ENCODE assay signal across 26 mouse cellular contexts in genomic region chr2:68819040-68819439, GRCm38 (mm10).
"Had no signal": no experiment of that assay in that cellular context is flagged by ENCODE, and none has a peak within 500 bp of the region (broad histone marks: within the 10 kb centered on the region; RNA-seq: fewer than 3 reads in every experiment).

No protein-coding gene starts in this region.

- ATAC-seq: hindbrain, embryonic 16.5 days; inflammation-experienced regulatory T-cells, adult 6 months; intestine, embryonic 15.5 days; intestine, postnatal 0 days had no signal

- H3K27me3 ChIP-seq: heart, embryonic 12.5 days; hindbrain, embryonic 12.5 days; intestine, embryonic 15.5 days; limb, embryonic 12.5 days had no signal

- H3K36me3 ChIP-seq: heart, embryonic 10.5 days; heart, embryonic 12.5 days; hindbrain, embryonic 10.5 days; hindbrain, embryonic 12.5 days; intestine, embryonic 15.5 days; limb, embryonic 10.5 days; limb, embryonic 12.5 days had no signal

- H3K27ac ChIP-seq: gastrocnemius, adult 2 months; heart, embryonic 10.5 days; hindbrain, embryonic 10.5 days; hindbrain, embryonic 12.5 days; hindbrain, embryonic 14.5 days; intestine, embryonic 15.5 days; layer of hippocampus, adult 2 months; left cerebral cortex, adult 2 months; limb, embryonic 10.5 days; limb, embryonic 12.5 days had no signal

- H3K4me3 ChIP-seq: gastrocnemius, adult 2 months; heart, embryonic 10.5 days; heart, embryonic 12.5 days; hindbrain, embryonic 10.5 days; hindbrain, embryonic 12.5 days; intestine, embryonic 15.5 days; layer of hippocampus, adult 2 months; left cerebral cortex, adult 2 months; limb, embryonic 10.5 days; limb, embryonic 12.5 days had no signal

- H3K4me1 ChIP-seq: heart, embryonic 10.5 days; hindbrain, embryonic 12.5 days; intestine, embryonic 15.5 days; limb, embryonic 10.5 days; limb, embryonic 12.5 days had no signal

- H3K9me3 ChIP-seq: heart, embryonic 10.5 days; heart, embryonic 12.5 days; hindbrain, embryonic 10.5 days; hindbrain, embryonic 12.5 days; intestine, embryonic 15.5 days; limb, embryonic 10.5 days; limb, embryonic 12.5 days had no signal

- DNase-seq: gastrocnemius, adult 2 months; gastrocnemius, postnatal 10 days; gastrocnemius, postnatal 25 days; heart, adult 18-20 months; heart, postnatal 10 days; heart, postnatal 4 days; kidney, adult 18-20 months; kidney, adult 8-10 months; kidney, postnatal 10 days; kidney, postnatal 25 days; kidney, postnatal 4 days; liver had no signal

- H3K4me2 ChIP-seq: heart, embryonic 12.5 days; hindbrain, embryonic 12.5 days; hindbrain, embryonic 14.5 days; intestine, embryonic 15.5 days; limb, embryonic 12.5 days; liver, embryonic 11.5 days had no signal

- H3K9ac ChIP-seq: heart, embryonic 12.5 days; hindbrain, embryonic 12.5 days; hindbrain, embryonic 14.5 days; intestine, embryonic 15.5 days; limb, embryonic 12.5 days had no signal
